Mouse (Mus musculus) left cerebral cortex, adult 9 months (tissue): ENCODE data around the gene 4931406P16Rik.
A peak's percentile ranks its signal among the peaks of the same experiment; 100 is the strongest.

Experiments
- DNase-seq, 2 experiments: peaks; one replicate each; pipeline ENCODE4 v3.0.0; 2022; ENCODE audit warnings: low spot score in 2 of 2

4931406P16Rik gene

DNA sequence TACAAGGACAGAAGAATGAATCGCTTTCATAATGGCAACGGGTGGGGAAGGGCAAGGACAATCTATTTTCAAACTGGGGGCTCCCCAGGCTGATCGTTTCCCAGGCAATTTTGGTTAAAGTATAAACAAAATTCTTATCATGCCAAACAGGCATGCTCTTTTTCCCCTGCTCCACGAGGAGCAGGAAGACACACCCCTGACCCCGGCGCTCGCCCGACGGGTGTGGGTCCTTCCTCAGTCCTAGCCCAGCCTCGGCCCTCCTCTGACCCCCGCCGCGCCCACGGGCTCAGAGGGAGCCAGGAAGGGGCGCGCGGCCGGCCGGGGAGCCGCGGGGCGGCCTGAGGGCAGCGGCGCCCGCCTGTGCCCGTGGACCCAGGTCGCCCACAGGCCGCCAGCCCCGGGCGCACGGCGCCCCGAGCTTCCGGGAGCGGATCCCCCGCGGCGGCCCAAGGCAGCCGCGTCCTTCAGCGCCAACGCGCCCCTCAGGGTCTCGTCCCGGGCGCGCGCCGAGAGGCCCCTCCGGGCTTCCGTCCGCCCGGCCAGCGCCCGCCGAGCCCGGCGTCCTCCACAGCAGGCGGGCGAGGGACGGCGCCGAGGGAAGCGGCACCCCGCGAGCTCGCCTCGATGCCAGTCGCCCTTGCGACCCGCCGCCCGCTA is 437 bp downstream of the 4931406P16Rik start:
- DNase-seq, result no peak

DNA sequence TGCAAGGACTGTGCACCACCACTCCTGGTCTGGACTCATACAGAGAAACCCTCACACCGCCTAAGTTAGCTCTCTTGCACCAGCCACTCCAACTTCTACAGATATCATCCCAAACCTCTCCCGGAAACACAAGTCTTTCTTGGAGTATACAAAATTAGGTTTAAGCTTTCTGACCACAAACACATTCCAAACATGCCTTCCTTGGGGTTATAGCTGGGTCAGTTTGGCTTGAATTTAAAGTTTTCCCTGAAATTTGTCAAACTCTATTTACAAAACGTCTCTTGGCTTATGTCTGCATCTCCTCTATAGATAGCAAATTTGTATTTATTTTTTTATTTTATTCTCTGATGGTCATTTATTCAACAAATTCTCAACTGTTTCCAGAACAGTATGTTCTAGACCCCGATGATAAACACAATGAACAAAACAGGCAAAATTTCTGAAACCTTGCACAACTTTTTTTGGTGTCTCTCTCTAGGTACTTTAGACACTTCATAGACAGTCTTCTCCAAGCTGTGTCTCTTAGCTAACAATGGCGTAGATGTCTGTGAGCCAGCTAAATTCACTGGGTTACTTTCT is 4.1 kb downstream of the 4931406P16Rik start:
- DNase-seq, result no peak

- no peak for DNase-seq
Measured at GRCm38 (mm10) chr7:34308586-34308985, 4.8 kb downstream of the 4931406P16Rik start.

DNA sequence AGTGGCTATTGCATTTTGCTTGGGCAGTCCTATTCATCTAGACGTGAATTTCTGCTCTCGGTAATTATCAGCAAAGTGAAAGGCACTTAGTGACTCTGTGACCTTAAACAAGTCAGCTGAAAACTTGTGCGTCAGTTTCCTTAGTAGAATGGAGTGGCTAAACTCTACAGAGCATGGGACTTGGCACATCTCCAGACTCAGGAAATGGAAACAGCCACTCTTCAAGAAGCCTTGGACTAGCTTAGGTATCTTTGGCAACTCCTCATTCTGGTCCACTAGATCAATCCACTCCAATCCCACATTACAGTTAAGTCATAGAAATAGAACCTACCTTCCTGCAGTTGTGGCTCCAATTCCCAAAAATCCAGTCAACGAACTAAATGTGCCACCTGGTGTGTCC is 7.9 kb downstream of the 4931406P16Rik start:
- no peak for DNase-seq

GRCm38 (mm10) chr7:34302651-34303050 is 10.7 kb downstream of the 4931406P16Rik start:
- DNase-seq, result no peak

DNA sequence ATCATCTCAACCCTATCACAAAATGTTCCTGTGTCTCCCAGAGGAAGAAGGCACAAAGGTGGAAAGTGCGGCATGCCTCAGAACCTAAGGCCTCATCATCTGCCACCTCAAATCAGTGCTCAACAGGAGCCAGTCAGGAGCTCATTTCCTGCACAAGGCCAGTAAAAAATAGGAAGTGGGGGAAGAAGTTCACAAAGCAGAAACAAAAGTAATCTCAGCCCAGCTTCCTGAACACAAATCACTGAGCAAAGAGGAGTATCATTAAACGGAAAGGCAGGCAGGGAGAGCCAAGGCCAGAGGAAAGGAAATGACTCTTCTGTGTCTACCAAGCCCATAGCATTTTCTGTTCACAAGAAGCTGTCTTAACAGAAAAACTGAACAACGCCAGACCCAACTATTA is 11.4 kb downstream of the 4931406P16Rik start:
- no peak for DNase-seq

- DNase-seq, result no peak
Measured at GRCm38 (mm10) chr7:34298818-34299217, 14.5 kb downstream of the 4931406P16Rik start.

DNA sequence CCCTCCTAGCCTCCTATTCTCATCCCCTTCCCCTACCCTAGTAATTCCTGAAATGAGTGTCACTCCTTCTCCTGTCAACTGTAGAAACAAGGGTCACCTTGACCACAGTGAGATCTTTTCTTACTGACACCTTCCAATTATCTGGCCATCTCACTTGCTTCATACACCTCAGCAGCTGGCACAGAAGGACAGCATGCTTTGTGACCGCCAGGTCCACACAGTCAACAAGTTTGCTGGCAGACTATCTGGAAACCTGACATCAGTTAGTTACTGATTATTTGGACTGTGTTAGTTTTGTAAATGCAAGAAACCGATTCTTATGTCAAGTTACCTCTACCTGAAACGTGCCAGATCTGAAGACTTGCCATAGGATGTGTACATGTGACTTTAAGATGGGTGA is 17.2 kb downstream of the 4931406P16Rik start:
- no peak for DNase-seq

- no peak for DNase-seq
Measured at GRCm38 (mm10) chr7:34292633-34293032, 20.7 kb downstream of the 4931406P16Rik start.

GRCm38 (mm10) chr7:34291265-34291664 is 22.1 kb downstream of the 4931406P16Rik start:
- no peak for DNase-seq

GRCm38 (mm10) chr7:34290450-34291151 is 22.8 kb downstream of the 4931406P16Rik start:
- no peak for DNase-seq

- no peak for DNase-seq
Measured at GRCm38 (mm10) chr7:34277656-34278055, 35.7 kb downstream of the 4931406P16Rik start.

GRCm38 (mm10) chr7:34276066-34276465 is 37.3 kb downstream of the 4931406P16Rik start:
- DNase-seq, result no peak

- no peak for DNase-seq
Measured at GRCm38 (mm10) chr7:34272465-34272864, 40.9 kb downstream of the 4931406P16Rik start.

DNA sequence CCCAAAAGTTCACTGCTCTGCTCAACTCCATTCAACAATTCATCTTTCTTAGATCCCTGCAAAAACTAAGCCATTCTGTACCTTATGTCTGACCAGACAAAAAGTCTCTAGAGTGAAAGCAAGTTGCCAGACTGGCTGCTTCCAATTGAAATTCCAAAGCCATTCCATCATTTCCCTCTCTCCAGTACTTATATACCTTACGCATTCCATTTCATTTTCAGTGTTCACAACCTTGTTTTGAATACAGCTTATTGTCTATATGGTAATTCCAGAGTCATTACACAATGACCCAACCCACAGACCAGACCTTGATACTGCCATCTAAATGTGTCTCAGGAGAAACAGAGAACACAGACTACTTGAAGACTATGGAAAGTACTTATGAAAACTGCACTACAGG is 44.9 kb downstream of the 4931406P16Rik start:
- DNase-seq, result no peak

GRCm38 (mm10) chr7:34266421-34266820 is 46.9 kb downstream of the 4931406P16Rik start:
- no peak for DNase-seq

DNA sequence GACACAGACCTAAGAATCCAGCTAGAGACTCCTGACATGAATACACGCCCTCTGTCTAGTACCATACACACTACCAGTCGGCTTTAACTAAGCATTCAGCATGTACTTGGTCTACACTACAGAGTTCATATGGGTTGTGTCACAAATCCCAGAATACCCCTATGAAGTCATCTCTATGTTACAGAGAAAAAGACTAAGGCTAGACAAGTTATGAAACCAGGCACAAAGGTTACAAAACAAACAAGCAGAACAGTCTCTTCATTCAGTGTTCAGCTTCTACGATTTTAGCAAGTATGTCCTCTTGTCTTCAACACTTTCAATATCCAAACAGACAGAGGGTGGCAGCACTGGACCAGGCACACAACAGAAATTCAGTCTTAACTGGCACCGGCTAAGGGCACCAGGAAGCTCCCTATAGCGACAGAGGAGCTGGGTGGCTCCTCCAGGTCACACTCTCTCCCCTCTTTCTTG is 47.4 kb downstream of the 4931406P16Rik start:
- peak; percentile 48 to 87 for DNase-seq

DNA sequence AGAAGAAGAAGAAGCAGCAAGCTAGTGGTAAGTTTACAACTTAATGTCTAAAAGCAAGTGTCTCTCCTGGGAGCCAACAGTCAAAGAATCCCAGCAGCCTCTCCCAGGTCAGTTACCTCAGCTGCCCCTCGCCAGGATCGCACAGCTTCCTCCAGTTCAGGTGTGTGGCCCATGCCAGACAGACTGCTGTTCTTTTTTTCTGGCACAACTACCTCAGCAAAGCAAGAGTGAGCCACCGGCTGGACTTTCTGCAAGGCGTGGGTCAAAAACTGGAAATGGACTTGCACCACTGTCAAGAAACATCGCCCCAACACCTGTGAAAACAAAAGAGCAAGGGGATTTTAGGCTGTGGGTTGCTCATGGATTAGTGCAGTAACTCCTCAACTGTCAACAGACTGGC is 49.9 kb downstream of the 4931406P16Rik start:
- DNase-seq, result no peak

DNA sequence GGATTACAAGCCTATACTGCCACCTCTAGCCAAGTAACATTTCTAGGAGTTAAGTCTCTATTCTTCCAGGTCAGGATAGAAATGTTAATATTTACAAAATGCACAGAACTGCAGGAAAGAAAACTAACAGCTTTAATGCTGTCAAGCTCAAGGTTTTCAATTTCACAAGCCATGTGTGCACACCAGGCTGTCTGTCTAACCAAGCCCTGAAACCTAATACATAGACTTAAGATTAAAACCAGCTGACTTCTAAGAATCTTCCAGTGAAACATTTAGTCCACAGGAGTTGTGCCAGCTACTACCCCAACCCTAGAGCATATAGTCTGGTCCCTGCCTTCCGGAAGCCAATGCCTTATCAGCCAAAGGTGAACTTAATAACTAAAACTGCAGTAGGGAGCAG is 54.9 kb downstream of the 4931406P16Rik start:
- no peak for DNase-seq

GRCm38 (mm10) chr7:34257279-34257678 is 56.1 kb downstream of the 4931406P16Rik start:
- no peak for DNase-seq

GRCm38 (mm10) chr7:34255916-34256315 is 57.4 kb downstream of the 4931406P16Rik start:
- no peak for DNase-seq

GRCm38 (mm10) chr7:34255137-34255536 is 58.2 kb downstream of the 4931406P16Rik start:
- DNase-seq, result no peak

DNA sequence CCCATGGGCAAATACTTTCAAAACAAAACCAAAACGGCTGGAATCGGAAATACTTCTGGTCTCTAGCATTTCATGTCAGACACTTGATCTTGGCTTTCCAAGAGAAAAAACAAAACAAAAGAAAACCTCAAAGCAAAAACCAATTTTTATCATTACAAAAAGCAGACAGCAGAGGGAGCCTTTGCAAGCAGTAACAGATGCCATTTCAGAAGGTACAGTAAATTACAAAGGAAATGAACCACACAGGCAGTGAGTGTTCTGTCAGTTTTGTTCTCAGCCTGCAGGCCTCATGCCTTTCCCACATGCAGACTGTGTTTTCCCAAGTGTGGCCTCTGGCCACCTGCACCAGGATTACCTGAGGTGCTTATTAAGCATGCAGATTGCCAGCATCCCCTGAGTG is 61.3 kb downstream of the 4931406P16Rik start:
- DNase-seq, result no peak
